Mouse (Mus musculus): ENCODE data around the gene Sct.

DNA sequence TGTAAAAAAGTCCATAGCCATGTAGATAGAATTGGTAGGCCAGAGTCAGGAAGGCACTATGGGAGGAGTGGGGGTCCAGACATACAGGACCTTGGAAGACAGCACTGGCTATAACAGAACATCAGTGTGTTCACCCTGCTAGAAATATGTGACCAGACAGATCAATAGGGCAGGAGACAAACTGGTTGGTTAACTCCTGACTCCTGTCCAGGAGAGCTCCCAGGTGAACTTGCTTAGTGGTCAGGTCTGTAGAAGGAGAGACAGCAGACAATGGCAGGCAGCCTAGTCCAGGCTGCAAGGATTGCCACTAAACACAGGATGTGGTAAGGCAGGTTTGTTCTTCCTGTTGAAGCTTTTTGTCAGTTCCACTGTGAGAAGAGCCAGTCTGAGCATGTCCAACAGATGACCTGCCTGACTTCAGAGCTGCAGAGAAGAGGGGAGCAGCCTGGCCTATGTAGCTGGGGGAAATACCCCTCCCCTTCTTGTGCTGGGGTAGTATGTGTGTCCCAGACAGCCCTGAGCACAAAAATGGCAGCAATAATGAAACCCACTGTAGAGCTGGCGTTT, 23.9 kb upstream of the Sct start:
- TF ChIP-seq POU5F1 (IDR thresholded peaks at IDR 0.05; ENCODE audit: borderline replicate concordance, low read length) (no peak), CTCF (conservative IDR thresholded peaks at IDR 0.05; ENCODE audit: low read length) (no peak), NANOG (IDR thresholded peaks at IDR 0.05; ENCODE audit: borderline replicate concordance, low read length) (no peak)
